Mouse (Mus musculus) Muller cell, postnatal 12 days (primary cell): ENCODE results near the gene Prss38.
A peak's percentile ranks its signal among the peaks of the same experiment; 100 is the strongest.

ENCODE experiments used
- DNase-seq: peaks from one replicate; pipeline ENCODE4 v3.0.0-alpha.2; 2015; ENCODE audit errors: inconsistent ontology term

Gene Prss38

DNA sequence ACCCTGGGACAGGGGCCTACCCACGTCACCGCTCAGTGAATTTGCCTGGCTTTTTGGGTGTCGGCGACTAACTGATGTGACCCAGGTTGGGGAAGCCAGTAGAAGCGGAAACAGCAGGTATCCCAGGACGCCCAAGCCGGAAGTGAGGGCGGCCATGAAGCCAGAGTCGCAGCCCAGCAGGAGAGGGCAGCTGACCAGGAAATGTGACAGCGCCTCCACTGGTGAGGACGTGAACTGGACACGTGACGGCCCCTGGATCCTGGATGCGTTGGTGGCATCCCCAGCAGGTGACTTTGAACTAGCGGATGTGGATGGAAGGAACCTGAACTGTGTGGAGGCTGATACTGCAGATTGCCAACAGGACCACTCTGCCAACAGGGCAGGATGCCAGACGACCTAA is at the start of gene Prss38:
Gene Prss38, minus strand, starts transcription at position 183 of the 400 bp plus-strand sequence.
- no peak for DNase-seq

DNA sequence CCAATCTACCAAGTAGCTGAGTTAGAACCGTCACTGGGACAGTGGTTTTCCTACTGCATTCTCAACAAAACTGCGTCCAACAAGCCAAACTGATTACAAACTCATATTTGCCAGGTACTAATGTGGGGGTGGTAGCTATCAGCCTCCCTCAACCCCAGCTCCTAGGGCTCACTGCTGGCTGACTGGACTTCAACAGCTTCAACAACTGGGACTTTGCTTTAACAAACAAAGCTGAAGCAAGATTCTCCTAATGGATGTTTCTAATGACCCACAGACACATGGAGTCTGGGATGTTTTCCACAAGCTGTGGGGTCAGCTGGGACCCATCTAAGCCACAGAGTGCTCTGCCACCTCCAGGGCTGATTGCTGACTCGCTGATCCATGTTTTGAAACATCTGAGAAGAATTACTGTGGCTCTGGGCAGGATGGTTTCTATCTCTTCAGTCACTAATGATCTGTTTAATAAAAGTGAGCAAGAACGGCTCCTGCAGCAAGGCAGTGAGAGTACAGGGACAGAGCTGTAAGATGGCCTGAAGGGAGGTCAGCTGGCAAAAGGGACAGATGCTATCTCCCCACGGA is 47.6 kb upstream of the Prss38 start:
- DNase-seq: peak; percentile 68

DNA sequence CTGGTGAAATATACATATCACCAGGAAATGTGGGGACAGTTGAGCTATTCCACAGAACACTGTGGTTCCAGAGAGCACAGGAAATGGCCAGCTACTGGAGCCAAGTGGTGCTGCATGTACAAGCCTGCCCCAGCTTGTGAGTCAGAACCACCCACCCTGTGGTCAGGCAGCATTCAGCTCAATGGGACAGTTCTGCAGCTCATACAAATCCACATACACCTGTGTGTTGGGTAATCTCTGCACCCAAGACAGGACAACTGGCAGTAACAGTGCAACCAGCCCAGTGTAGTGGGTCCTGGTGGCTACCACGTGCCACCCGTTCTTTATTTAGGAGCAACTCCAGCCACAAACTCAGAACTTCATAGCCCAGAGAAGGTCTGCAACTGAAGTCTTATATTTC is 46.5 kb upstream of the Prss38 start:
- peak; percentile 50 for DNase-seq

DNA sequence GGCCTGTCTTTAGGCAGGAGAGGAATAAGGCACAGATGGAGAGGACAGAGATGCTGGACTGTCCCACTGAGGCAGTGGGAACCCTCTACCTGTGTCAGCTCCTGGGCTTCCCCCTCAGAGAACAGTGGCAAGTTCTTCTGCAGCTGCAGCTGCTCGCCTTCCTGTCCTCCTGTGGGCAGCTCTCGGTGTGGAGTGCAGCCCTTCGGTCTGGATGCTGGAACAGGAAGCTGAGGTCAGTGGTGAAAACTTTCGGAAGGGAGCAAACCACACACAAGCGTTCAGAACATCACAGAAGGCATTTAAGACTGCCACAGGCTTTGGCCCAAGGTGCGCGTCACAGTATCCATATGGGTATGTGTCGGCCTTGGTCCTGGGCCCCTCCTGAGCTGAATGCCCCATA is 46.0 kb upstream of the Prss38 start:
- DNase-seq: no peak

DNA sequence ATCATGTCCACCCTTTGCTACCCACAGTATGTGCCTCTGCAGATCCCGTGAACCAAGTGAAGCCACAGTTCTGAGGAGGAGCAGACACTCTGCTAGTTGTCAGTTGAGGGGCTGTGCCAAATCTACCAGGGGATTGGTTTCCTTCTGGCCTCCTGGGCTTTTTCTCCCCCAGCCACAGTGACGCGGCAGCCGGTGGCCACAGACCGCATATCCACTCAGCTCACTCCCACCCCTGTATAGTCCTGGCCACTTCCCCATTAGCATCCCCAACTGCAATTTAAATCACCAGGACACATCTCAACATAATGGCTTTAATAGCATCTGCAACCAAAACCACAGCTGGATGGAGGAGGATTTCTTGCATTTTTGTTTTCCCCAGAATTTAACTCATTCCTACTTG is 43.3 kb upstream of the Prss38 start:
- DNase-seq: no peak

DNA sequence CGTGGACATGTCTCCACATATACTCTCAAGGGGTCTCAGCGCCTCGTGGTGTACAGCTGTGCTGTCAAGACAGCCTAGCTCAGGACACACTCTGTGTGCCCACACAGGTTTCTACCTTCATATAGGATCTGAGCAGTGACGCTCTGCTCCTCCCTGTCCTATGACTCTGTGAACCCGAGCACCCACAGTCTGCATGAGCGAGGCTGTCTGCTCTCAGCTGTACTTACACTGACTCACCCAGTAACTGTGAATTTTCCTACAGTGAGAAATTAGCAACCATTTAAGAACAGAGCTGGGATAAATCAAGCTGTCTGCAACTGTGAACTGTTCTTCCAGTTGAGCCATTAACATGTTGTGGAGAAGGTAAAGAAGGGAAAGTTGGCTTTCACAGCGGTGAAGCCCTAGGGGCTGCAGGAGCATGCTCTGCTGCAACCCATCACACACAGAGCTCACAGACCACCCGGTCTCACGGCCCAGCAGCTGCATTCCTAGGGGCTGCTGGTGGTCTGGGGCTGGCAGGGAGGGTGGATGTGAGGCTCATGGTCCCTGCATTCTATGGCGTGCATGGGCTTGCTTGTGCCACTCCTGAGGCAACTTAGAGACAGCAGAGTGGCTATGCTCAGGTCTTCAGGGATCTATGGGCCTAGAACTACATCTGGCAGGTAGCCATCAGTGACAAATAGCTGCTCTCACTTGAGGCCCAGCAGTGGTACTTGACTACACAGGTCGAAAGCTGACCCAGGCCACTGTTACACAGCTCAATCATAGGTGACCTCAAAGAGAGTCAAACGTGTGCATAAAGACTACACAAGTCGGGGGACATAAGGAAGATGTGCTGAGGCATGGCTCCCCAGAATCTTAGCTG is 37.8 kb upstream of the Prss38 start:
- DNase-seq: no peak

DNA sequence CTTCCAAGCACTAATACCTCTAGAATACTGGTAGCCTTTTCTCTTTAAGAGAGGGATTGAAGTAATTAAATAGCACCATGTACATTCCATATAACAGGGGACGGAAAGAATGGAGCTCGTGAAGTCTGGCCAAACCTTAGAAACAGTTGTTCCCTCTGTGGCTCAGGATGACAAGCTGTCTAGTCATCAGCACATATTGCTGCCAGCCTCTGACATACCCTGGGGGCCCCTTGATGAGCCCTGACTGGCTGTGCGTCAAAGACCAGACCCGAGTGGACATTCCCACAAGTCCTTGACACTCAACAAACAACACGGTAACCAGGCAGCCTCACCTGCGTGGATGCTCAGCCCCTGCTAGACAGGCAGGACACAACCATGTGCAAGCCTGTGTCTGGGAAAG is 36.6 kb upstream of the Prss38 start:
- peak; percentile 92 for DNase-seq

DNA sequence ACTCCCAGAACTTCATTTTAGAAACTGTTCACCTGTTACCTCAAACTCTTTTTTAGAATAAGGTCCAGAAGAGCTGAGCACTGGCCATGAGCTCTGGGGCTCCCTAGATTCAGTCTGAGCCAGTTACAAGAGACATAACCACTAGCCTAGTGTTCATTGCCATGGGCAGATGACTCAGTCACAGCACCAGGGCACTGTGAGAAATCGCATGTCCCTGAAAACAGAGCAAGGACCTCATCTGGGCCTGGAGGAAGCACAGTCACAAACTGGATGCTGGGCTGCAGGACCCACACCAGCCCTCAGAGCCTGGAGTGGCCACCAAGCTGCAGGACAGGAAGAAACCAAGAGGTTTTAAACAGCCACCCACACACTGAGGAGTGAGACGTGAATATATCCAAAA is 35.4 kb upstream of the Prss38 start:
- no peak for DNase-seq

DNA sequence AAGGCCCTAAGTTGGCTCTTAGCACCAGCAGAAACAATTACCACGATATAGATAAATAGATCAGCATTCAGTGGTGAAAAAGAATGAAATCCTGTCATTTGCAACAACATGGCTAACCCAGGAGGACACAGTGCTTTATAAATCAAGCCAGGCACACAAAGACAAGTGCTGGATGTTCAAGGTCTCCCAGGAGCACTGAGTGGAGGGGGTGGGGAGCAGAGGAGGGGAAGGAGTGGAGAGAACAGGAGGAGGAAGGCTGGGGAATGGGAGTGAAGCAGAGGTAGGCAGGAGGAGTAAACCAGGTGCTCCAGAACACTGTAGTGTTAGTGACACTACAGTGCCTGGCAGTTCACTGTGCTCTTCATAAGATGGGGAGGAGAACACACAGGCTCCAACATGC is 30.3 kb upstream of the Prss38 start:
- no peak for DNase-seq

DNA sequence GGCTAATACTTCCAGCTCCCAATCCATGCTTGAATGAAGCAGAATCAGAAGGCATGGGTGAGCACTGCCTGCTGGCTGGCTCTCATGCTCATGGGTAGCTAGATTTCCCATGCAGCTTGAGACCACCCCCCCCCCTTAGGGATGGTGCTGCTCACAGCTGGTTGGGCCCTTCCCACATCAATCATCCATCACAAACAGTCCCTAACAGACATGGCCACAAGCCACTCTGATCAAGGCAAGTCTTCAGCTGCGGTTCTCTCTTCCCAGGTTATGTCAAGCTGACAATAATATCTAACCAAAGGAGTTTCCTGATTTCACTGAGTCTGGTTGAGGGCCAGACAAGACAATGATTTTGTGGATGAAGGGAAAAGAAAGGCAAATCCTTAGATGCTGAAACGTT is 25.4 kb upstream of the Prss38 start:
- no peak for DNase-seq

DNA sequence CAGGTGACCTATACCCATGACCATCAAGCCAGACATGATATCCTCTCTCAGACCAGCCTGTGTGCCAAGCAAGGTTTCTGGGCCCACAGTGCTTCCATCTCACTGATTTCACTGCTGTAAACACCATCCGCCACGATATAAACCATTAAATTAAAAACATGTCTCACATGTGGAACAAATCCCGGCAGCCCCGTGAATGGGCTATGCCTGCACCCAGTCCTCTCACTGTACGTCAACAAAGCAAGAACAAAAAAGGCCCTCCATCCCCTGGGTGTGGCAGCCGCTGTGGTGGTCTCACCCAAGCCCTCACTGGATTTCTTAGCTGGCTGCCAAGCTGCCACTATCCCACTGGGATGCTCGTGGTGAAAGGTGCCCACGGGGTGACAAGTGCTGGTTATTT is 24.4 kb upstream of the Prss38 start:
- no peak for DNase-seq

DNA sequence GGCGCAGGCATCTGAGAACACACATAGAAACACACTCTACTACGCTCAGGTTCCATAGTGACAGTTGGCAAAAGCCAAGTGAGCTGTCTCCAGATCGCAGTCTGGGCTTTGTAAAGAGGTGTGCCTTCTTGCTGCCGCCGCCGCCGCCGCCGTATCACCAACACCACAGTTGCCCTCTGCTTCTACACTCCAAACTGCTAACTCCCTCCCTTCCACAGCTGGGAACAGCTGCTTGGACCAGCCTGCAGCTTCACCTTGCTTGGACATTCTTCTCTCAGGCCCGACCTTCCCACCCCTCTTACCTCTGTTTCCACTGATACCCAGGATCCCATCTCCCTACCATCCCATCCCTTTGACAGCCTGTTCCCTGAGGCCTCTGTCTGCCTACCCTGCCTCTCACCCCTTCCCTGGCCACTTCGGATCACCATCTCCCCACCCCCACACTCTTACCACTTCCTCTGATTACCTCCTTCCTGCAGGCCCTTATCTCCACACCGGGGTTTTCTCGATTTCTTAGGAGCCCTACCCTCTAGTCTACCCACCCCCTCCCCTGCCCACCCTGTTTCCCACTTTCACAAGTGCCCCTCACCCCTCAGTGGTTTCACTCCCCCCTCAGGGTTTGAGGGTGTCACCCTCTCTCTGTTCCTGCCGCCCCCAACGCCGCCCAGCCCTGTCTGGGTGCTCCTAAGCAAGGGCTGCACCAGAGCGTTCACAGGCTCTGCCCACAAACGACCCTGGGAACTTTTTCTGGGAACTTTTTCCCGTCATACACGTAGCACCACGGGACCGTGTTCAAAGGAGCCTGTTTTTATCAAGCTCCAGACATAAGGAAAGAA is 22.3 kb upstream of the Prss38 start:
- no peak for DNase-seq

DNA sequence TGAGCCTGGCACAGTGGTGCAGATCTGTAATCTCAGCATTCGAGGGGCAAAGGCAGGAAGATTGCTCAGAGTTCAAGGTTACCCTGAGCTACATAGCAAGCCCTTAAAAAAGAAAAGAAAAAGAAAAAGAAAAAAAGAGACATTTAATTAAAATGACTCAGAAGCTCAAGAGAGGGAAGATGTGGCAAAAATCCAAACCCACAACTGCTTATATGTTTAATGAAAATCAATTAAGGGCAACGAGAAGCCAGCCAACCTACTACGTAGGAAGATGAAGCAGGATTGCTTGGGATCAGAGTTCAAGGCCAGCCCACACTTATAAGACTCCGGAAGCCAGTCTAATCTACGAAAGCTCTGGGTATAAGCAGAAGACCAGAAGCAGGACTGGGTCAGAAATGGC is 19.0 kb upstream of the Prss38 start:
- no peak for DNase-seq

DNA sequence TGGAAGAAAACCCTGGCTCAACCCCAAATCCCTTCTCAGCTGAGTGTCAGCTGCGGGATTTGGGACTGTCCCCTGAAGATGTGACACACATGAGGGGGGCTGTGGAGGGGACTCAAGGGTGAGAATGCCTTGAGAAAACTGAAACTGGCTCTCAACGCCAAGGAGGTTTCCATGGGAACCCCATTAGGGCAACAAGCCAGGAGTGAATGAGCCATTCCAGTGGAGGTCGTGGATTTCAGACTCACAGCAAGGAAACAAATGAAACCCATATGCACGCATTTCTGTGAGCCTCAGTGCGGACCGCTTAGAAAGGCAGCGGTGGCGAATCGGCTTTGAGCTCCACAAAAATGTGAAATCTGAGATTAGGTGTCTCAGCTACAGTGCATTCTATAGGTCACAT is 18.1 kb upstream of the Prss38 start:
- DNase-seq: peak; percentile 69

DNA sequence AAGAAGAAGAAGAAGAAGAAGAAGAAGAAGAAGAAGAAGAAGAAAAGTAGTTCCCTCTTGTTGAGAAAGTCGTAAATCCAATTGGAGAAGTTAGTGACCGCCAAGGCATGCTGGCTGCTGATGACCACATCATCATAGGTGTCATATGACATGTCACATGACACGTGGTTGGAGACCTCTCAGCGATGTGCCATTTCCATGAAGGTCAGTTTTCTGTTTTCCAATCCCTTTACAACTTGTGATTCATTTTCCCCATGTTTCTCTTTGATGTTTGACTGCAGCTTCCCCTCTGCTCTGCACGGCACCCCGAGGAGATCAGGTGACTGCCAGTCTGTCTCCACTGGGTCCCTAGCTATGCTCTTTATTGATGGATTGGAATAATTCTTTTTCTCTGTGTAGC is 16.8 kb upstream of the Prss38 start:
- no peak for DNase-seq

DNA sequence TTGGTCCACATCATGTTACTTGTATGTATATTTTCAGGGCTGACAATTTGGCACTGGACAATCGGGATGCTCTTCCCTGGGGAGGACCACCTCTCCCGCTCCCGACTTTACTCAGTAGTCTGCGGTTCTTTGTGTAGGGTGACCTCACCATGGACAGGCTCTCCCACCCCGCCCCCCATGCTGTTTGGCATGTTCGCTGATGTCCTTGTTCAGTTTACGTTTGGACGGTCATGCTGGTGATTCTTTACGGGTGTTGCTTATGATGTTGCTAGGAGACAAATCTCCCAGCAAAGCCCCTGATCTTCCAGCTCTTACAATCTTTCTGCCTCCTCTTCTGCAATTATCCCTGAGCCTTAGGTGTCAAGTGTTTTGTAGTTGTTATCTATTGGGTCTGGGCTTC is 15.0 kb upstream of the Prss38 start:
- no peak for DNase-seq

DNA sequence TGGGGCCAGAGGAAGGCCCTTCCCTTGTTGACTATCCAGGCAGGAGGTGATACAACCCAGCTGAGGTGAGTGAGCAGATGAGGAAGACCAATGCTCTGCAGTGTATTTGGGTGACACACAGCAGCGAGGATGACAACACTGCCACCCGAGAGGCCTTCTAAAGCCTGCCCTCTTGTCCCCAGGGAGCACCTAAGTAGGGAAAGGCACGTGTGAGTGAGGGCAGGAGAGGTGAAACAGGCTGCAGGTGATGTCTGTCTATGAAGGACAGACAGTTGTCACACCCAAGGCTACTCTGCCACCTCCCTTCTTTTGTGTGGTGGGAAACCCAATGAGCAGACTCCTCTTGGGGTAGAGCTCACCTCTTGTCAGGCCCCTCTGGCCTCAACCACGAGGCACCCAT is 14.2 kb upstream of the Prss38 start:
- no peak for DNase-seq

DNA sequence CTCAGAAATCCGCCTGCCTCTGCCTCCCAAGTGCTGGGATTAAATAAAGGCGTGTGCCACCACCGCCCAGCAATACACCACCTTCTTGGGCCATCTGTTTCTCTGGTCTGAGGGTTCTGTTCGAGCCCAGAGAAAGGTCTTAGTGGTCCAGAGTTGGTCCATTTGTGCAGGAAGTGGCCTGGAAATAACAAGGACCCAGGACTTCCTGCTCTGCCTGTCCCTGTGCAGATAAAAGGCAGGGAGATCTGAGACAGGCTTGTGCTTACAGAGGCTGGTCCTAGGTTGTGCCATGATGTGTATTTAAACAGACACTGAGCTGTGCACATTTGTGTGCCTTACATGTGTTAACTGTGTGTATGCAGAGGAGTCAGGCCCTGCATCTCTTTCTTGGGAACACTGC is 13.3 kb upstream of the Prss38 start:
- DNase-seq: no peak

DNA sequence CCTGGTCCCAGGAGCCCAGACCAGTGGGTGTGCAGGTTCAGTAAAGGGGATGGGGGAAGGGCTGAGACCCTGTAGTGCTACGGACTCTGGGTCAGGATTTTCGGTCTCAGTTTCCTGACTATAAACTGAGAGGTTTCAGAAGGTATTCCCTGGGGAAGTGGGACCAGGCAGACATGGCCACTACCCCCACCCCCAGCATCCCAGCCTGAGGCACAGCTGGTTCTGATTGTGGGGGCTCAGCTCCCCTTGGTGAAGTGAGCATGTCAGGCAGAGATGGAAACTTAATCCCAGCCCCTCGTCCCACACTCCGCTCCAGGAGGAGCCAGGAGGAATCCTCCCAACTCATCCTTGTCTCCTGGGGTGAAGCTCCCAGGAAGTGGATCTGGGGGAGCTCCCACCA is 12.0 kb upstream of the Prss38 start:
- no peak for DNase-seq

DNA sequence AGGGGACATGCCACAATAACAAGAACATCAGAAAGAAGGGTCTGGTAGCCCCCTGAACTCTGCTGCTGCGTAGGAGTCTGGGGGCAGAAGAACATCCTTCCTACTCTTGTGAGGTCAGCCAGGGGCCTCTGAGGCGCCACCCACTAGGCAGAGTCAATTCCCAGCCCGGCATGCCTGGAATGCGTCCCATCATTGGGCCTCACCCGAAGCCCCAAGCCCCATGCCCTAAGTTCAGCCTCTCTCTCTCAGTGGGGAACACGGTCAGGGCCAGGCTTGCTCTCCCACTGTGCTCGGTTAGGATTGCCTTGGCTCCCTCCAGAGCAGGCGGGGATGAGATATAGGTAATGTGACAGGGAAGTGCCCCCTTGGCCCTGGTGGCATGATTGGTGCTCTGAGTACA is 9.7 kb upstream of the Prss38 start:
- DNase-seq: peak; percentile 95

DNA sequence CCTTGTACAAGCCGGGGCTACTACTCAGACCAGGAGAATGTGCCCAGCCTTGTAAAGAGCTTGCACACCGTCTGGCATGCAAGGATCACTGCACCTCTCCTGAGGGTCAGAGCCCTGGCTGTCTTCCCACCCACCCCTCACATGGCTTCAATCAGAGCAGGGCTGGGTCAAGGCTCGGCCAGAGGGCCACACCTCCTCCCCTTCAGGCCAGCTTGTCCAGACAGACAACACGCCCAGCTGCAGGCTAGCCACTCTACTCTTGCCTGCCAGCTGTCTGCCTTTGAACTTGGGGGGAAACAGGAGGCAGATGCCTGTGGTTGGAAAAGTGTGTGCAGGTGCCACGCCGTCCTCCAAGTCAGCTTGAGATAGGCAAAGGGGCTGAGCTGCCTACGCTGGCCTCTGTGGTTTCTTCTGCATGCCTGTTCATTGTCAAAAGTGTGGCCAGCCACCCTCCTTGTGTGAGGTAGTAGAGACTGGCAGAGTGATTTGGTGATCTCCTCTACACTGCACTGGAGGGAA is 9.0 kb upstream of the Prss38 start:
- peak; percentile 97 for DNase-seq

DNA sequence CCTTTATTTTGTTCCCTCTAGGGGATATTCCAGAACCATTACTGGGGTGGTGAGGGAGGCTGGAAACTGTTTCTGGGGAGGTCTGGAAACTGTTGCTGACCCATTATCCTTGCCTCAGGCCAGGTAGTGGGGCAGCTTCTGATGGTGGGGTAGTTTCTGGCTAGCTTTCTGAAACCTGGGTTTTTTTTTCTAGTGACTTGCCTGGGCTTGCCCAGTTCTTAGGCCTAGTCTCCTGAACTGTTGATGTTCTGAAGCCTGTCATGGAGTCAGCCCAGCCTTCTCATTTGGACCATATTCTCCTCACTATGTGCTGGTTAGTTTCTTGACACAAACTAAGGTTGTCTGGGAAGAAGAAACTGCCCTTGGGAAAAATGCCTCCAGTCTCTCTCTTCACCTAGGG is 4.1 kb upstream of the Prss38 start:
- no peak for DNase-seq

DNA sequence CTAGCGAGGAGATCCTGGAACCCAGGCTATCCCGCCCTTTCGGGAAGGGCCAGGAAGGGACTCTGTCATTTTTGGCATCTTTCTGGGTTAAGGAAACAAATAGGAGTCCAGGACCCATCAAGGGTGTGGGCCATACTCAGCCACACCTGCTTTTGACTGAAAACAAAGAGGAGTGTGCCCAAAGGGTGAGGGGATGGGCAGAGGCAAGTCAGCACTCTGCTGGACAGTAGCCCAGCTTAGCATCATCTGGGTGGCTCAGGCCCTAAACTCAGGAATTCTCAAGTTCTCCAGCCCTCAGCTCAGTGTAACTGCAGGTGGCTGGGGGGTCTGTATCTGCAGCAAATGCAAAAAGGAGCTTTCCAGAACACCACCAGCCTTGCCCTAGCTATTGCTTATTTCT is 2.5 kb upstream of the Prss38 start:
- DNase-seq: no peak
